Mouse (Mus musculus): ENCODE results near the gene Pcdh19.
"Not testable (repeated sequence)": the region's sequence is repeated elsewhere in the genome, so short reads cannot be mapped to it uniquely, and the experiment has no call there.

- not testable (repeated sequence) for TF ChIP-seq POLR2A (IDR thresholded peaks at IDR 0.05; ENCODE audit: low read depth, low read length); CTCF (IDR thresholded peaks at IDR 0.05; ENCODE audit: extremely low read depth, insufficient read length, insufficient replicate concordance, low read depth, low read length)
Observed at GRCm38 (mm10) chrX:133697871-133698270, 9.1 kb upstream of the Pcdh19 start.
